Mouse (Mus musculus) spleen, adult 2 months (tissue): ENCODE measurements around the gene Mrrf. TPM values are rescaled to one million over a fixed set of nuclear protein-coding genes. Genes with fewer than 3 reads are reported as not detected.
"Not testable (repeated sequence)": the region's sequence is repeated elsewhere in the genome, so short reads cannot be mapped to it uniquely, and the experiment has no call there.

Experiments used
- DNase-seq, 2 experiments: peaks; one replicate each; pipeline versions ENCODE4 v3.0.0 to v3.0.0-alpha.2; 2012 to 2021; ENCODE audit warnings: low spot score in 2 of 2, low read depth in 1 of 2
- H3K27ac ChIP-seq: fragments of 200-500 bp; 2 replicates; pipeline ENCODE4 v1.5.1; 2012; ENCODE audit warnings: low read length, inconsistent platforms; ENCODE audit not compliant: insufficient read depth
- H3K27me3 ChIP-seq: fragments of 200-500 bp; 2 replicates; pipeline ENCODE4 v1.6.1; 2012; ENCODE audit warnings: mild to moderate bottlenecking, moderate library complexity, low read length, inconsistent platforms; ENCODE audit not compliant: control insufficient read depth, insufficient read depth
- H3K36me3 ChIP-seq: fragments of 200-500 bp; 2 replicates; pipeline ENCODE4 v1.6.1; 2012; ENCODE audit warnings: mild to moderate bottlenecking, low read length, inconsistent platforms; ENCODE audit not compliant: control insufficient read depth, insufficient read depth
- H3K4me1 ChIP-seq: fragments of 200-500 bp; 2 replicates; pipeline ENCODE4 v1.6.1; 2011; ENCODE audit warnings: inconsistent platforms; ENCODE audit not compliant: control insufficient read depth, insufficient read depth, insufficient read length
- H3K4me3 ChIP-seq: fragments of 200-500 bp; 2 replicates; pipeline ENCODE4 v1.5.1; 2011; ENCODE audit warnings: mild to moderate bottlenecking, inconsistent platforms; ENCODE audit not compliant: insufficient read depth, insufficient read length; ENCODE audit errors: extremely low read depth
- CTCF ChIP-seq: fragments of 200-500 bp; IDR thresholded peaks from 2 replicates; pipeline ENCODE4 v1.5.1; 2011; ENCODE audit warnings: mild to moderate bottlenecking, inconsistent platforms; ENCODE audit not compliant: insufficient read depth, insufficient read length, insufficient replicate concordance; ENCODE audit errors: extremely low read depth
- POLR2A ChIP-seq: fragments of 200-500 bp; IDR thresholded peaks from 2 replicates; pipeline ENCODE4 v1.6.1; 2011; ENCODE audit warnings: low read depth, low read length, inconsistent platforms
- WGBS: fragments of 180-500 bp; shearing (Covaris S2); methylation state at CpG from one replicate; pipeline ENCODE4 v1.1.7; 2018; 5-methylcytosine and 5-hydroxymethylcytosine counted together
- polyA plus RNA-seq: library from polyadenylated mRNA; depleted of rRNA; stranded (reverse); fragments of >200 nt; gene quantifications from 2 replicates; pipeline ENCODE4 v1.2.3, GENCODE M21; 2012

Gene Mrrf
- polyA plus RNA-seq, 1 experiment, result 13.4 TPM

- Histone ChIP-seq H3K36me3 (peaks cover 34% of the 10 kb centered on the region), H3K27ac (no peak overlapping the region), H3K27me3 (no peaks in the 10 kb centered on the region), H3K4me3 (no peak overlapping the region), H3K4me1 (0 out of 2 replicates have a peak, but pooled peaks cover 3% of the 10 kb centered on the region)
- 83% methylated on average over 4 of the region's 4 CpGs for WGBS
- no peak for TF ChIP-seq POLR2A
- TF ChIP-seq CTCF, result no peak
- DNase-seq, result no peak
Measured at GRCm38 (mm10) chr2:36127973-36128372, 8.2 kb upstream of the Mrrf start.

GRCm38 (mm10) chr2:36129051-36129450, 7.1 kb upstream of the Mrrf start:
- peaks cover 36% of the 10 kb centered on the region for H3K36me3 ChIP-seq
- 91% methylated on average over 3 of the region's 3 CpGs for WGBS
- no peak overlapping the region for H3K4me3 ChIP-seq
- TF ChIP-seq CTCF, result no peak
- TF ChIP-seq POLR2A, result no peak
- 0 out of 2 replicates have a peak, but pooled peaks cover 3% of the 10 kb centered on the region for H3K4me1 ChIP-seq
- DNase-seq, result no peak
- H3K27ac ChIP-seq, result no peak overlapping the region
- no peaks in the 10 kb centered on the region for H3K27me3 ChIP-seq

- no peak for DNase-seq
- Histone ChIP-seq H3K27me3 (no peaks in the 10 kb centered on the region), H3K4me3 (peak overlapping the region; percentile 77), H3K27ac (peak overlapping the region; percentile 92), H3K36me3 (peaks cover 13% of the 10 kb centered on the region), H3K4me1 (no peaks in the 10 kb centered on the region; the same call in 1 of the 2 replicates)
- WGBS, result 2% methylated on average over 4 of the region's 4 CpGs
- TF ChIP-seq CTCF, result no peak
Measured at GRCm38 (mm10) chr2:36135887-36136286, 302 bp upstream of the Mrrf start.

DNA sequence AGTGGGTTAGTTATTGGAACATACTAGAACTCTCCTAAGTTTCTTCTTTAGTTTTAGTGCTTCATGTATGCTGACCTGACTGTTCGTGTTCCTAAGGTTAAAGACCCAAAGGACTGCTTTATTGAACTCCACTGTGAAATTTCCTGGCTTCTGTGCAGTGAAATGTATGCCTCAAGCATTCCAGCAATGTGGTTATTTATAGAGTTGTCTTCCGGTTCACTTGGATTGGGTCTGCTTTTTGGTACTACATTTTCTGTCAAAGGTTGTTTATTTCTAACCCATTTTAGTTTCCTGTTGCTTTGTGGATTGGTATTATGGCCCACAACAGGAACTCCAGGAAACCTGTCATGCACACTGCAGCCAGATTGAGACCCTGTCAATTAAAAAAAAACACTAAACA, 2.9 kb downstream of the Mrrf start:
- Histone ChIP-seq H3K4me3 (no peak overlapping the region), H3K27ac (no peak overlapping the region), H3K4me1 (no peaks in the 10 kb centered on the region; the same call in 1 of the 2 replicates), H3K36me3 (peaks cover 3% of the 10 kb centered on the region; the same call in 1 of the 2 replicates), H3K27me3 (no peaks in the 10 kb centered on the region)
- no peak for TF ChIP-seq CTCF
- TF ChIP-seq POLR2A, result no peak
- DNase-seq, result no peak
- WGBS, result 80% methylated on average over 2 of the region's 2 CpGs

DNA sequence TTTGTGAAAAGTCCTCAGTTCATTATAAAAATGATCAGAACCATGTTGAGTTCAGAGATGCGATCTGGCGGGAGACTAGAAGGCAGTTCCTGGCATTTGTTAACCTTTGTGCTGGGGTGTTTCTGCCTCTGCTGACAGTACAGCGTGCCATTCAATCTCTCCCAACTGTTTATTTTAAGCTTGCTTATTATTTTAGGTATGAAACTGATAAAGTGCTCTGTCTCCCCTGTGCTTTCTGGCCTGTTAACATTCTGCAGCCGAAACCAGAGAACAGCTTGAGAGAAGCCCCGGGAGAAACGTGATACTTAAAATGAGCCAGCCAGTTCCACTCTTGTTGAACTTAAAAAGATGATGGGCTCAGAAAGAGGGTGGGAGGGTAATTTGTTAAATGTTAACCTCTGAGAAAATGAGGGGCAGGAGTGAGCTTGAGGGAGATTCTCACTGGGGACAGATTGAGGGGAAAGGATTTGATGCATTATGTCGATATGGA, 12.7 kb downstream of the Mrrf start:
- Histone ChIP-seq H3K36me3 (peaks cover 7% of the 10 kb centered on the region), H3K27ac (no peak overlapping the region), H3K4me3 (no peak overlapping the region), H3K27me3 (no peaks in the 10 kb centered on the region), H3K4me1 (peaks cover 2% of the 10 kb centered on the region; the same call in 1 of the 2 replicates)
- DNase-seq, result no peak
- WGBS, result 96% methylated on average over 7 of the region's 7 CpGs
- TF ChIP-seq CTCF, result no peak
- no peak for TF ChIP-seq POLR2A

DNA sequence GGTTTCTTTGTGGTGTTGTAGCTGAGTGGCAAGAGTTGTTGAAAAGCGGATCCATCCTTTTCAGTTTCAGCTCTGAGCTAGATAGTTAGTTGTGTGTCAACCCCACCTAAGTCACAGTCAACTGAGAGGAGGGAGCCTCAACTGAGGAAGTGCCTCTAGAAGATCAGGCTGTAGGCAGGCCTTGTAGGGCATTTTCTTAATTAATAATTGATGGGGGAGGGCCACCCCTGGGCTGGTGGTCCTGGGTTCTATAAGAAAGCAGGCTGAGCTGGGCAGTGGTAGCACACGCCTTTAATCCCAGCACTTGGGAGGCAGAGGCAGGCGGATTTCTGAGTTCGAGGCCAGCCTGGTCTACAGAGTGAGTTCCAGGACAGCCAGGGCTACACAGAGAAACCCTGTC, 16.2 kb downstream of the Mrrf start:
- H3K27me3 ChIP-seq, H3K36me3 ChIP-seq, DNase-seq, H3K27ac ChIP-seq, H3K4me3 ChIP-seq, H3K4me1 ChIP-seq: not testable (repeated sequence)
- 94% methylated on average over 4 of the region's 4 CpGs for WGBS

GRCm38 (mm10) chr2:36157461-36157860, 21.3 kb downstream of the Mrrf start:
- no peak for DNase-seq
- no peak overlapping the region for H3K27ac ChIP-seq
- H3K4me1 ChIP-seq, result no peaks in the 10 kb centered on the region
- WGBS, result 85% methylated on average over 1 of the region's 1 CpGs
- peaks cover 10% of the 10 kb centered on the region for H3K36me3 ChIP-seq
- H3K27me3 ChIP-seq, result no peaks in the 10 kb centered on the region
- TF ChIP-seq CTCF, result no peak
- TF ChIP-seq POLR2A, result no peak
- H3K4me3 ChIP-seq, result no peak overlapping the region
